Mouse (Mus musculus) neural tube, embryonic 14.5 days (tissue): ENCODE data around the gene Cfap161. TPM values are rescaled to one million over a fixed set of nuclear protein-coding genes. Genes with fewer than 3 reads are reported as not detected.

Experiments used
- ATAC-seq: fragments of 200-750 bp; cut with Nextera tagmentation; 2 replicates; pipeline ENCODE4 v1.8.0; 2017; ENCODE audit warnings: low read depth, mild to moderate bottlenecking, moderate TSS enrichment, moderate library complexity
- H3K27ac ChIP-seq: fragments of 300-500 bp; sonication (generic); 2 replicates; pipeline ENCODE4 v1.5.1; 2014; ENCODE audit warnings: low read depth, mild to moderate bottlenecking, control low read depth, low read length, moderate library complexity, mixed read lengths
- H3K27me3 ChIP-seq: fragments of 300-500 bp; sonication (generic); 2 replicates; pipeline ENCODE4 v1.6.1; 2014; ENCODE audit warnings: low read length; ENCODE audit not compliant: control insufficient read depth, insufficient read depth
- H3K36me3 ChIP-seq: fragments of 300-500 bp; sonication (generic); 2 replicates; pipeline ENCODE4 v1.6.1; 2014; ENCODE audit warnings: low read length, mixed read lengths; ENCODE audit not compliant: control insufficient read depth, insufficient read depth
- H3K4me1 ChIP-seq: fragments of 300-500 bp; sonication (generic); 2 replicates; pipeline ENCODE4 v1.6.1; 2014; ENCODE audit warnings: low read length; ENCODE audit not compliant: control insufficient read depth, insufficient read depth
- H3K4me2 ChIP-seq: fragments of 300-500 bp; sonication (generic); 2 replicates; pipeline ENCODE4 v1.6.1; 2014; ENCODE audit warnings: mild to moderate bottlenecking, low read depth, low read length, control low read depth
- H3K4me3 ChIP-seq: fragments of 300-500 bp; sonication (generic); 2 replicates; pipeline ENCODE4 v1.5.1; 2014; ENCODE audit warnings: low read depth, low read length, control low read depth, mixed read lengths
- H3K9ac ChIP-seq: fragments of 300-500 bp; sonication (generic); replicated peaks from 2 replicates; pipeline ENCODE4 v1.6.1; 2014; ENCODE audit warnings: low read depth, mild to moderate bottlenecking, control low read depth, low read length, mixed read lengths
- H3K9me3 ChIP-seq: fragments of 300-500 bp; sonication (generic); 2 replicates; pipeline ENCODE4 v1.6.1; 2016; ENCODE audit warnings: low read length; ENCODE audit not compliant: control insufficient read depth
- WGBS: fragments of 180-500 bp; shearing (Covaris S2); extraction: QIAGEN DNeasy Blood & Tissue Kit; methylation state at CpG from one replicate; pipeline ENCODE4 v1.1.7; 2014; 5-methylcytosine and 5-hydroxymethylcytosine counted together
- polyA plus RNA-seq: library from polyadenylated mRNA; unstranded; fragments of >200 nt; fragmentation: Nextera tagmentation; extraction: Ambion mirVana; gene quantifications from 2 replicates; pipeline ENCODE4 v1.2.1, GENCODE M21; 2014

Gene Cfap161
- polyA plus RNA-seq, 1 experiment from 2014 or later: 0.80 TPM

DNA sequence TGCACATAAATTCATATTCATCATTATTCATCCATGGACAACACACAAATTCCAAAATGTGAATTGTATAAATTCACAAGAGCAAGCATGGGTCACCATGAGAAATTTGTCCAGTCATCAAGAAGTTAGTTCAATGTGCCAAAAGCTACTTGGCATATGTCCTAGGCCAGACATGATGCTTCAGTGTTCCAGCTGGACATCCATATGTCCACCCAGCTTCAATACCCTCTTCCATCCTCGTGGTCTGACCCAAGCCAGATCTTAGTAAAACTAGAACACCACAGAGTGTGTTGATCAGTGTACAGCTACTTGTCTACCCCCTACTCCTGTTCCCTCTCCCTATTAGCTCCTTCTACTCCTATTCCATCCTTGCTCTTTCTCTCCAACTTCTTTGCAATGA is 43.6 kb downstream of the Cfap161 start:
- Histone ChIP-seq H3K4me3 (no peak overlapping the region), H3K9ac (no peak overlapping the region), H3K27ac (no peak overlapping the region), H3K36me3 (no peaks in the 10 kb centered on the region), H3K27me3 (no peaks in the 10 kb centered on the region), H3K9me3 (no peaks in the 10 kb centered on the region), H3K4me1 (no peaks in the 10 kb centered on the region), H3K4me2 (no peak overlapping the region)
- WGBS: 84% methylated on average over 1 of the region's 1 CpGs
- ATAC-seq: no peak

DNA sequence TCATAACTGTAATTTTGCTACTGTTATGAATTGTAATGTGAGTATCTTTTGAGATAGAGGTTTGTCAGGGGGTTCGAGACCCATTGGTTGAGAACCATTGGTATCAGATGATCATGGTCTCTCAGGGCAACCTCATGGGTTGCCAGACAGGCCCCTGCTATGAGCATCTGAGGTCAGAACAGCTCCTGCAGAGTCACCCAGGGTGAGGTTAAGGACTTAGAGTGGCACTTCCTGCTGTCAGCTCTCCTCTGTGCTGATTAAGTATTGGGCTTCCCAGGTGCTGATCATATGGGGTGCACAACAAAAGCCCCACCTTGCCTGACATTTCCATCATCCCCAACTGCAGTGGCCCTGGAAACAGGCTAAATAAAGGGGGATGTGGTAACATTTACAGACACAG is 46.3 kb downstream of the Cfap161 start:
- ATAC-seq: no peak

DNA sequence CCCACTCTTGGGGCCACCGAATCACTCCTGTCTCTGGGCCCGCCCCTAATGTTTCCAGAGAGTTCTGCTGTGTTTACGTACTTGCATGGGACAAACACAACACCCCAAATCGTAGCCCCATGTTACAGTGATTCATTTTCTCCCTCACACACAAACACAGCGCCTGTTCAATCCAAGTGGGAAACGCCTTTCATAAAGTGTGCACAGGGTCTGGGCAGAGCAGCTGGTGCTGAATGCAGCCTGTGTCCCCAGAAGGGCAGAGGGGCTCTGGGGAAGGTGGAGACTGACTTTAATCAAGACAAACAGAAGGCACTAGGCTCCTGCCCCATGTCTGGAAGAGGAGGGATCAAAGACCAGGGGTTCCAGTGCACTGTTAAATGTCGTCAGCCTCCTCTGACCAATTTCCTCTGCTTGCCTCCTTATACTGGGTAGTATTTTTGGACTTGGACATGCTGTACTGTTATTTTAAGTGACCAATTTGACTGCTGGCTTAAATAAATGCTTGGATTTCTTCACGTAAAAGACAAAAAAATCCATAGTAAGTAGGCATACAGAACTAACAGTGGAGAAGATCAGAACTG is 48.5 kb downstream of the Cfap161 start:
- H3K4me1 ChIP-seq: no peaks in the 10 kb centered on the region
- no peak overlapping the region for H3K4me3 ChIP-seq
- no peak overlapping the region for H3K9ac ChIP-seq
- WGBS: 58% methylated on average over 8 of the region's 8 CpGs
- no peaks in the 10 kb centered on the region for H3K9me3 ChIP-seq
- H3K36me3 ChIP-seq: no peaks in the 10 kb centered on the region
- H3K27ac ChIP-seq: no peak overlapping the region
- no peak for ATAC-seq
- H3K4me2 ChIP-seq: no peak overlapping the region
- no peaks in the 10 kb centered on the region for H3K27me3 ChIP-seq

More for the DNA sequence above, 46.3 kb downstream of the Cfap161 start:
- Histone ChIP-seq H3K36me3 (no peaks in the 10 kb centered on the region), H3K4me2 (no peak overlapping the region), H3K9ac (no peak overlapping the region), H3K4me1 (no peaks in the 10 kb centered on the region), H3K9me3 (no peaks in the 10 kb centered on the region), H3K27ac (no peak overlapping the region), H3K27me3 (no peaks in the 10 kb centered on the region), H3K4me3 (no peak overlapping the region)
- 88% methylated on average over 1 of the region's 1 CpGs for WGBS

DNA sequence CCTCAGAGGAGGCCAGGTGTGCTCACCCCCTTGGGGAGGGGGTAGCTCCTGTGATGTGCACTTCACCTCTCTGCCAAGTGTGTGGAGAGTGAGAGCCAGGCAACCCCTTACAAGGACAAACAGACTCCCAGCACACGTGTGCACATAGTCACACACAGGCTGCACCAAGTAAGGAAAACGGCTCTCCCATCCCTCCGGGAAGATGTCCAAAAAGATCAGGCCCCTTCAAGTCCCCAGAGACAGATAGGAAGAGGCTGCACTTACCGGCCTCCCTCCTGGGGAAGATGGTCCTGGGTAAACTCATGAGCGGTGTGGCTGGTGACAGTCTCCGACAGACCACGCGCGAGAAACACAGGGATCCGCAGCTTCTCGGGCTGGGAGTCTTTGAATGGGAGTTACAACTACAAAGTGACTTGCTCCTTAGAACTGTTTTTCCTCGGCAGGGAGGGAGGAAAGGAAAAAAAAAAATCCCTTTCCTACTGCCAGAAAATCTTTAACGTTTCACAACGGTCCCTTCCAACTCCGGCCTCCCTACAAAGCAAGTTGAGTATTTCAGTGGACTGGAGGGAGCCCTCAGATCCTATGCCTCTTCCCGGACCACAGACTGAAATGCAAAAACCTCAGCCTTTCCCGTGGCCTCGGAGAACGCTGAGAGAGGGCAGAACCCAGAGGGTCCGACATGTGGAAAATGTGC is 49.1 kb downstream of the Cfap161 start, which contains the start of gene Il16:
TSS of gene Il16 (minus strand) at position 314 of the 694 bp plus-strand sequence.
- no peak within 1 kb of the TSS for H3K4me3 ChIP-seq
- H3K27ac ChIP-seq: no peak within 1 kb of the TSS
- H3K4me2 ChIP-seq: no peak within 1 kb of the TSS
- H3K9me3 ChIP-seq: no peaks in the 10 kb centered on the region
- no peak for ATAC-seq
- H3K9ac ChIP-seq: no peak within 1 kb of the TSS
- no peaks in the 10 kb centered on the region for H3K36me3 ChIP-seq
- WGBS: 49% methylated on average over 20 of the region's 20 CpGs
- H3K27me3 ChIP-seq: no peaks in the 10 kb centered on the region
- no peaks in the 10 kb centered on the region for H3K4me1 ChIP-seq

DNA sequence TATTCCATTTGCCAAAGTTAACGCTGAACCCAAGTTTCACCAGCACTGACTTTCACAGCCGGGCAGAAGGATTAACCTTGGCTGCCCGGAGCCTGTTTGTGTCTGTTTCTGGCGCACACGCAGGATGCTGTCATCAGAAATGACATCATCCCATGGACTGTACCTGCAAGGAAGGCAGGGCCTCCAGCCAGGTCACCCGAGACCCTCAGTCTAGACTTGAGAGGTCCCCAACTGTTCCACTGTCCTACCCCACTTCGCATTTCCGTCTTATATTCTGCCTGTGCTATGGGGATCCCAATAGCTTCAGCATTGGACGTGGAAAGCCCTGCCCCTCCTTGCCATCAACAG is 49.6 kb downstream of the Cfap161 start:
- no peak overlapping the region for H3K4me2 ChIP-seq
- no peak overlapping the region for H3K27ac ChIP-seq
- no peaks in the 10 kb centered on the region for H3K4me1 ChIP-seq
- no peaks in the 10 kb centered on the region for H3K36me3 ChIP-seq
- 85% methylated on average over 9 of the region's 9 CpGs for WGBS
- ATAC-seq: no peak
- H3K27me3 ChIP-seq: no peaks in the 10 kb centered on the region
- H3K4me3 ChIP-seq: no peak overlapping the region
- H3K9ac ChIP-seq: no peak overlapping the region
- H3K9me3 ChIP-seq: no peaks in the 10 kb centered on the region

DNA sequence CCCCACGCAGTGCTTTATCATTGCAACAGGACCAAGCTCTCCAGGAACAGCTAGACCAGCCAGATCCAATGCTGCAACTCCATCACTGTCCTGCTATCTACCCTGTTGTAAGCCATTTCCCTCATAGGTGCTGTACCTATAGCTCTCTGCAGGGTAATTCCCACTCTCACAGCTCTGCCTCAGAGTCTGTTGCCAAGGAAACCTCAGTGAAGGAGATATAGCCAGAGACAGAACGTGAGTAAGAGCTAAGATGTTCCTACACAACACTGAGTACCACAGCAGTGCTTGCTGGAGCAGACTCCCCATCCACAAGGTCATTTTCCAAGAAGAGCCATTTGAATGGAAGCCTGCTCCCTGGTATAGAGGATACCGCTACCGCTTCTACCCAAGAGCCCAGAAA is 50.4 kb downstream of the Cfap161 start:
- no peaks in the 10 kb centered on the region for H3K36me3 ChIP-seq
- no peaks in the 10 kb centered on the region for H3K27me3 ChIP-seq
- H3K4me1 ChIP-seq: no peaks in the 10 kb centered on the region
- ATAC-seq: no peak; the same call in 1 of the 2 replicates
- no peak overlapping the region for H3K9ac ChIP-seq
- H3K9me3 ChIP-seq: no peaks in the 10 kb centered on the region
- H3K4me2 ChIP-seq: no peak overlapping the region
- H3K27ac ChIP-seq: no peak overlapping the region
- no peak overlapping the region for H3K4me3 ChIP-seq
- WGBS: 82% methylated on average over 4 of the region's 4 CpGs

DNA sequence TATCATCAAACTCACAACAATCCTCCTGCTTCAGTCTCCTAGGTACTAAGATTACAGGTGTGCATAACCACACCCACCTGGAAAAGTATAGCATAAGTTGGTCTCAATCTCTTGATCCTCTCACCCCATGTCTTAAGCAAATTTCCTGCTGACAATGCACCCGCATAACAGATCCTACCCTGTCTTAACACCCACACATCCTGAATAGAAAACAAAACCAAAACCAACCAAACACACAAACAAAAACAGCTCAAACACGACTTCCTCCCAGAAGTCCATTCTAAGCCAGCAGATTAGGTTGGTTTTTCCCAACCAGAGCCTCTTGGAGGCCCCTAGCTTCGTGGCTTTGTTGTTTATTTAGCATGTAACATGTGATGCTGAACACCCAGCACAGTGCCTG is 52.0 kb downstream of the Cfap161 start:
- Histone ChIP-seq H3K27me3 (no peaks in the 10 kb centered on the region), H3K4me3 (no peak overlapping the region), H3K27ac (no peak overlapping the region), H3K36me3 (no peaks in the 10 kb centered on the region), H3K4me1 (no peaks in the 10 kb centered on the region), H3K9ac (no peak overlapping the region), H3K9me3 (no peaks in the 10 kb centered on the region), H3K4me2 (no peak overlapping the region)
- 70% methylated on average over 3 of the region's 3 CpGs for WGBS
- ATAC-seq: no peak

DNA sequence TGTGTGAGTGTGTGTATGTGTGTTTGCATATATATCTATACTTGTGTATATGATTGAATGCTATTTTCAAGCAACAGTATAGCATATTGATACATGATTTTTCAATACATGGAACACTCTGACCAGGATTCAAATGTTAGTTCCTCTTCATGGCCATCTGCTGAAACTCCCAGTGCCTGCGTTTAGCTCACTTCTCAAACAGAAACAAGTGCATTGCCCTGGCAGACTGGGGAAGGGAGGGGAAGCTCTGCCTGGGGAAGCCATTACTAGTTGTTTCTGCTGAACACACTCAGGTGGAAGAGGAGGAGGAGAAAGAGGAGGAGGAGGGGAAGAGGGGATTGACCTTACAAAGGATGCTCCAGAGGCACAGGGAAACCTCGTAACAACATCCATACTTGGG is 52.7 kb downstream of the Cfap161 start:
- Histone ChIP-seq H3K36me3 (no peaks in the 10 kb centered on the region), H3K9me3 (no peaks in the 10 kb centered on the region), H3K4me1 (no peaks in the 10 kb centered on the region), H3K4me3 (no peak overlapping the region), H3K4me2 (no peak overlapping the region), H3K27ac (no peak overlapping the region), H3K9ac (no peak overlapping the region), H3K27me3 (no peaks in the 10 kb centered on the region)
- WGBS: 78% methylated on average over 2 of the region's 2 CpGs
- no peak for ATAC-seq

DNA sequence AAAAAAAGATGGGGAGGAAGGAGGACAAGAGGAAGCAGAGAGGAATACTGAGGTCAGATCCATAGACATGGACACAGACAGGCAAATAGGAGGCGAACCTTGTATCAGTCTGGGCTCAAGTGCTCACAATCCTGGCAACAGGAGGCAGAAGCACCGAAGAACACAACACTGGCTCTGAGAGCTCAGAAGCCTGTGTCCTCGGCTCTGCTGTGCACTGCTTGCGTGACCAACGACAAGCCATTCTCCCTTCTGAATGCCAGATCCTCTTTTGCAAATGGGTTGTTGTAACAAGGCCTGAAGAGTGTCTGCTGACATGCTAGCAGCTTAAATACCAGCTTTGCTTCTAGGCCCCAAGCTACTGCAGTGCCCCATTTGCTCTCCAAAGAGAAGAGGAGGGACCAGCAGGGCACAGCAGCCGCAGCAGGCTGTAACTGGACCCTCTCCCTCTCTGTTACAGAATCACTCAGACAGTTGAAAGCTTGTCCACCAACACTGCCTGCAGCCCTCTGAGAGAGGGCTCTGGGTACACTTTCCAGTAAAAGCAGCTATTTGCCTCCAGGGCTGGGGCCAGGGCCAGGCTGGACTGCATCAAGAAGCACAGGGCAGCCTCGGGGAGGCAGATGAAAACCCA is 54.9 kb downstream of the Cfap161 start:
- ATAC-seq: no peak
- no peaks in the 10 kb centered on the region for H3K9me3 ChIP-seq
- no peak overlapping the region for H3K4me3 ChIP-seq
- no peaks in the 10 kb centered on the region for H3K27me3 ChIP-seq
- no peaks in the 10 kb centered on the region for H3K36me3 ChIP-seq
- H3K9ac ChIP-seq: 0 out of 2 replicates have a peak overlapping the region, but pooled peaks have one; percentile 7
- WGBS: 47% methylated on average over 7 of the region's 7 CpGs
- H3K4me2 ChIP-seq: no peak overlapping the region
- H3K27ac ChIP-seq: no peak overlapping the region
- H3K4me1 ChIP-seq: no peaks in the 10 kb centered on the region
